Mouse (Mus musculus): ENCODE data around the gene Sdf4. TPM values are rescaled to one million over a fixed set of nuclear protein-coding genes. Genes with fewer than 3 reads are reported as not detected.

Gene Sdf4
- total and polyA plus RNA-seq, 3 experiments, result 31.8 to 163 (median 94.4) TPM

DNA sequence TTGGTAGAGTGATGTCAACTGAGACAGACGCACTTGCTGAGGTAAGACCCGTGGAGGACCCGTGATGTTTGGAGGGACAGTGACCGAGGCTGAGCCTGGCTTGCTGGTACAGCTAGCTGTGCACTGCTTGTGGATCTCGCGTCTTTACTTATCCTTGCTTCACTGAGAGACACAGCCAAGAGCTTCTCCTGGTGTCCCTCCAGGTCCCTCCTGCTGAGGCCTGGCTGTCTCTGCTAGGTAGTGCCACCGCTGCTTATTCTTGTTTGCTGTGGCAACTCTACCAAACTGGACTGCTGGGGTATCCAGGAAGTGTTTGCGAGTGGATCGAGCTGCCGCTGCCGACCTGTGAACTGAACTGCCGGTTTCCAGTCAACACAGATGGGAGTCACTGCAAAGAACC lies 27.1 kb downstream of the Sdf4 start:
- DNase-seq (ENCODE audit: low spot score), result no peak
- Histone ChIP-seq H3K27me3 (ENCODE audit: insufficient read depth, low read length) (peaks cover 6% of the 10 kb centered on the region; the same call in 1 of the 2 replicates), H3K36me3 (replicated peaks) (peaks cover 24% of the 10 kb centered on the region), H3K4me3 (ENCODE audit: low read depth, low read length) (no peak overlapping the region), H3K9me3 (replicated peaks) (no peaks in the 10 kb centered on the region), H3K4me1 (ENCODE audit: insufficient read depth, low read depth, low read length) (peaks cover 12% of the 10 kb centered on the region)
- TF ChIP-seq GATA1 (IDR thresholded peaks at IDR 0.05; ENCODE audit: borderline replicate concordance, low read length), result no peak
- TF ChIP-seq POLR2AphosphoS5 (IDR thresholded peaks at IDR 0.05; ENCODE audit: insufficient replicate concordance, low read depth, low read length), result no peak
- no peak for TF ChIP-seq CTCF (IDR thresholded peaks at IDR 0.05; ENCODE audit: low read depth, low read length)
- TF ChIP-seq TAL1 (conservative IDR thresholded peaks at IDR 0.05; ENCODE audit: low read depth, low read length), result no peak
- no peak for TF ChIP-seq GATA2 (IDR thresholded peaks at IDR 0.05; ENCODE audit: borderline replicate concordance, low read depth, low read length)
- ATAC-seq (ENCODE audit: extremely low read depth, insufficient number of reproducible peaks, low FRiP score, poor library complexity, severe bottlenecking), result no peak

GRCm38 (mm10) chr4:156021381-156021780 lies 28.7 kb downstream of the Sdf4 start:
- TF ChIP-seq TAL1 (conservative IDR thresholded peaks at IDR 0.05; ENCODE audit: low read depth, low read length) (no peak), GATA2 (IDR thresholded peaks at IDR 0.05; ENCODE audit: borderline replicate concordance, low read depth, low read length) (no peak), CTCF (IDR thresholded peaks at IDR 0.05; ENCODE audit: low read depth, low read length) (no peak), GATA1 (IDR thresholded peaks at IDR 0.05; ENCODE audit: borderline replicate concordance, low read length) (no peak), POLR2AphosphoS5 (IDR thresholded peaks at IDR 0.05; ENCODE audit: insufficient replicate concordance, low read depth, low read length) (no peak)
- H3K27me3 ChIP-seq (ENCODE audit: insufficient read depth, low read length), result peaks cover 10% of the 10 kb centered on the region; the same call in 1 of the 2 replicates
- ATAC-seq (ENCODE audit: extremely low read depth, insufficient number of reproducible peaks, low FRiP score, poor library complexity, severe bottlenecking), result no peak
- peaks cover 8% of the 10 kb centered on the region for H3K36me3 ChIP-seq (replicated peaks)
- peaks cover 12% of the 10 kb centered on the region for H3K4me1 ChIP-seq (ENCODE audit: insufficient read depth, low read depth, low read length)
- H3K4me3 ChIP-seq (ENCODE audit: low read depth, low read length), result no peak overlapping the region
- no peaks in the 10 kb centered on the region for H3K9me3 ChIP-seq (replicated peaks)
- no peak for DNase-seq (ENCODE audit: low spot score)

- Histone ChIP-seq H3K4me1 (ENCODE audit: insufficient read depth, low read depth, low read length) (peaks cover 12% of the 10 kb centered on the region), H3K27me3 (ENCODE audit: insufficient read depth, low read length) (peaks cover 10% of the 10 kb centered on the region; the same call in 1 of the 2 replicates), H3K36me3 (replicated peaks) (peaks cover 4% of the 10 kb centered on the region), H3K9me3 (replicated peaks) (no peaks in the 10 kb centered on the region), H3K4me3 (ENCODE audit: low read depth, low read length) (no peak overlapping the region)
- TF ChIP-seq CTCF (IDR thresholded peaks at IDR 0.05; ENCODE audit: low read depth, low read length), result no peak
- TF ChIP-seq POLR2AphosphoS5 (IDR thresholded peaks at IDR 0.05; ENCODE audit: insufficient replicate concordance, low read depth, low read length), result no peak
- TF ChIP-seq GATA2 (IDR thresholded peaks at IDR 0.05; ENCODE audit: borderline replicate concordance, low read depth, low read length), result no peak
- no peak for TF ChIP-seq TAL1 (conservative IDR thresholded peaks at IDR 0.05; ENCODE audit: low read depth, low read length)
- no peak for TF ChIP-seq GATA1 (IDR thresholded peaks at IDR 0.05; ENCODE audit: borderline replicate concordance, low read length)
- no peak for DNase-seq (ENCODE audit: low spot score)
- ATAC-seq (ENCODE audit: extremely low read depth, insufficient number of reproducible peaks, low FRiP score, poor library complexity, severe bottlenecking), result no peak
Measured at GRCm38 (mm10) chr4:156021942-156022419, 29.3 kb downstream of the Sdf4 start.

GRCm38 (mm10) chr4:156023520-156023919 lies 30.8 kb downstream of the Sdf4 start:
- Histone ChIP-seq H3K9me3 (replicated peaks) (no peaks in the 10 kb centered on the region), H3K4me3 (ENCODE audit: low read depth, low read length) (no peak overlapping the region), H3K4me1 (ENCODE audit: insufficient read depth, low read depth, low read length) (peaks cover 12% of the 10 kb centered on the region), H3K27me3 (ENCODE audit: insufficient read depth, low read length) (peaks cover 10% of the 10 kb centered on the region; the same call in 1 of the 2 replicates), H3K36me3 (replicated peaks) (no peaks in the 10 kb centered on the region)
- ATAC-seq (ENCODE audit: extremely low read depth, insufficient number of reproducible peaks, low FRiP score, poor library complexity, severe bottlenecking) (no peak), DNase-seq (ENCODE audit: low spot score) (no peak)
- TF ChIP-seq POLR2AphosphoS5 (IDR thresholded peaks at IDR 0.05; ENCODE audit: insufficient replicate concordance, low read depth, low read length), result no peak
- no peak for TF ChIP-seq TAL1 (conservative IDR thresholded peaks at IDR 0.05; ENCODE audit: low read depth, low read length)
- TF ChIP-seq GATA1 (IDR thresholded peaks at IDR 0.05; ENCODE audit: borderline replicate concordance, low read length), result no peak
- no peak for TF ChIP-seq CTCF (IDR thresholded peaks at IDR 0.05; ENCODE audit: low read depth, low read length)

- Histone ChIP-seq H3K9me3 (replicated peaks) (no peaks in the 10 kb centered on the region), H3K36me3 (replicated peaks) (no peaks in the 10 kb centered on the region), H3K4me3 (ENCODE audit: low read depth, low read length) (no peak overlapping the region), H3K4me1 (ENCODE audit: insufficient read depth, low read depth, low read length) (peaks cover 12% of the 10 kb centered on the region), H3K27me3 (ENCODE audit: insufficient read depth, low read length) (peaks cover 10% of the 10 kb centered on the region; the same call in 1 of the 2 replicates)
- DNase-seq (ENCODE audit: low spot score) (no peak), ATAC-seq (ENCODE audit: extremely low read depth, insufficient number of reproducible peaks, low FRiP score, poor library complexity, severe bottlenecking) (no peak)
- TF ChIP-seq TAL1 (conservative IDR thresholded peaks at IDR 0.05; ENCODE audit: low read depth, low read length) (no peak), POLR2AphosphoS5 (IDR thresholded peaks at IDR 0.05; ENCODE audit: insufficient replicate concordance, low read depth, low read length) (no peak), CTCF (IDR thresholded peaks at IDR 0.05; ENCODE audit: low read depth, low read length) (no peak), GATA2 (IDR thresholded peaks at IDR 0.05; ENCODE audit: borderline replicate concordance, low read depth, low read length) (no peak), GATA1 (IDR thresholded peaks at IDR 0.05; ENCODE audit: borderline replicate concordance, low read length) (no peak)
Measured at GRCm38 (mm10) chr4:156024184-156024583, 31.5 kb downstream of the Sdf4 start.

- ATAC-seq (ENCODE audit: extremely low read depth, insufficient number of reproducible peaks, low FRiP score, poor library complexity, severe bottlenecking), result no peak
- H3K4me1 ChIP-seq (ENCODE audit: insufficient read depth, low read depth, low read length), result peaks cover 16% of the 10 kb centered on the region
Measured at GRCm38 (mm10) chr4:156026013-156026412, 33.3 kb downstream of the Sdf4 start, which contains the start of gene Tnfrsf18. Gene Tnfrsf18 (plus strand): TSS chr4:156026164.

More at GRCm38 (mm10) chr4:156026013-156026412, 33.3 kb downstream of the Sdf4 start, which contains the start of gene Tnfrsf18:
- Histone ChIP-seq H3K4me3 (ENCODE audit: low read depth, low read length) (no peak within 1 kb of the TSS), H3K27me3 (ENCODE audit: insufficient read depth, low read length) (peaks cover 13% of the 10 kb centered on the region; the same call in 1 of the 2 replicates), H3K9me3 (replicated peaks) (no peaks in the 10 kb centered on the region), H3K36me3 (replicated peaks) (no peaks in the 10 kb centered on the region)
- TF ChIP-seq CTCF (IDR thresholded peaks at IDR 0.05; ENCODE audit: low read depth, low read length) (no peak), GATA2 (IDR thresholded peaks at IDR 0.05; ENCODE audit: borderline replicate concordance, low read depth, low read length) (no peak), TAL1 (conservative IDR thresholded peaks at IDR 0.05; ENCODE audit: low read depth, low read length) (no peak), POLR2AphosphoS5 (IDR thresholded peaks at IDR 0.05; ENCODE audit: insufficient replicate concordance, low read depth, low read length) (no peak), GATA1 (IDR thresholded peaks at IDR 0.05; ENCODE audit: borderline replicate concordance, low read length) (no peak)
- DNase-seq (ENCODE audit: low spot score), result no peak
